Mouse (Mus musculus) heart, adult 2 months (tissue): ENCODE data around the gene Ets1.

Source experiments
- CTCF ChIP-seq: fragments of 200-600 bp; IDR thresholded peaks from 2 replicates; pipeline ENCODE4 v1.8.1; 2022; ENCODE audit warnings: antibody characterized with exemption, mild to moderate bottlenecking, moderate library complexity
- EP300 ChIP-seq: fragments of 200-500 bp; IDR thresholded peaks from 2 replicates; pipeline ENCODE4 v1.6.1; 2011; ENCODE audit warnings: low read depth, low read length, control low read depth; ENCODE audit not compliant: insufficient read depth
- POLR2A ChIP-seq: fragments of 200-500 bp; IDR thresholded peaks from 2 replicates; pipeline ENCODE4 v1.6.1; 2011; ENCODE audit warnings: mild to moderate bottlenecking, low read depth, low read length, control low read depth; ENCODE audit not compliant: insufficient read depth

GRCm38 (mm10) chr9:32692944-32693343 lies 56.9 kb downstream of the Ets1 start:
- TF ChIP-seq CTCF (no peak), EP300 (no peak), POLR2A (no peak)
